Mouse (Mus musculus): ENCODE measurements around the gene Specc1.
"Not testable (repeated sequence)": the region's sequence is repeated elsewhere in the genome, so short reads cannot be mapped to it uniquely, and the experiment has no call there.

Specc1 gene

DNA sequence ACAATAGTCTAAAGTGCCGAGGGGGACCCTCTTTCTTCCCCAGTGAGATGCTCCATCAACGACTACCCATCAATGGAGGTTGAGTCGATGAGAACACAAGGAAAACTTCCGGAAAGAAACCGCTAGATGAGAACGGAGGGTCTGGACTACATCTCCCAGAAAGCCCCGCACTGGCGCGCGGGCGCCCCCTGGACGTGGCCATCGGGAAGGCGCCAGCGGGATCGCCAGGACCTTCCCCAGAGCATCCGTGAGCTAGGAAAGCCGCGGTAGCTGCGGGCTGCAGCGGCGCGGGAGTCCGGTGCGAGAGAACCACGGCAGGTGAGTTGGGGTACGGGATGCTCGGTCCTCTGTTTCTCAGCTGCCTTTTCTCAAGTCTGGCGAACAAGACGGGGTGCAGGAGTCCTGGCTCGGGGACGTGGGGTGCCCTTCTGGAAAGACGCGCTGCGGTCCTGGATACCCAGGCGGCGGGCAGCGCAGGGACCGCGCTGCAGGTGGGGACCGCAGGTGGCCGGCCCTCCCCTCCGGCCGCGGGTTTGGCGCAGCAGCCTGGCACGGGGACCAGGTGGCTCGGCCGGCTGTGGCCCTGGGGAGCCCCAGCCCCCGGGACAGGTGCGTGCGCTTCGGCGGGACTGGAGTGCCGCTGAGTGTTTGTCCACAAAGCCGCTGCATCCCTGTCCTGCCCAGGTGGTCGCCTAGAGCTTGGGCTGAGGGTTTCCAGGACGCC is at the start of gene Specc1:
Gene Specc1, plus strand, starts transcription at position 192 of the 724 bp plus-strand sequence.
- peak; percentile 67 for DNase-seq (ENCODE audit: low spot score)

DNA sequence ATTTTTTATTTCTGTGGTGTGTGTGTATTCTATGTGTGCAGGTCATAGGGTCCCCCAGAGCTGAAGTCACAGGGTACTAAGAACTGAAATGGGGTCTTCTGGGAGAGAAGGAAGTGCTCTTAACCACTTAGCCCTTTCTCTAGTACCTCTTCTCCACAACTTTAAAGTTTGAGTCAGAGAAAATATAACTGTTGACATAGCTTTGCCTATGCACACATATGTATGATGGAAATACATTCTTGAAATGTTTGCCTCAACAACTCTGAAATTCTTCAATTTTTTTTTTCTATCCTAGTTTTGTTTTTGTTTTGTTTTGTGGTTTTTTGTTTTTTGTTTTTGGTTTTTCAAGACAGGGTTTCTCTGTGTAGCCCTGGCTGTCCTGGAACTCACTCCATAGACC is 48.2 kb upstream of the Specc1 start:
- no peak for DNase-seq (ENCODE audit: low spot score)

GRCm38 (mm10) chr11:61919702-61920101 is 36.9 kb upstream of the Specc1 start:
- DNase-seq (ENCODE audit: low spot score): no peak

GRCm38 (mm10) chr11:61923309-61923708 is 33.3 kb upstream of the Specc1 start:
- no peak for DNase-seq (ENCODE audit: low spot score)

GRCm38 (mm10) chr11:61929323-61930097 is 27.1 kb upstream of the Specc1 start:
- peak; percentile 28 for DNase-seq (ENCODE audit: low spot score)

GRCm38 (mm10) chr11:61930098-61930517 is 26.5 kb upstream of the Specc1 start, which contains the start of gene Akap10:
TSS of gene Akap10 (minus strand) at chr11:61930252.
- DNase-seq (ENCODE audit: low spot score): peak; percentile 95

GRCm38 (mm10) chr11:61930640-61931586 is 25.6 kb upstream of the Specc1 start:
- DNase-seq (ENCODE audit: low spot score): no peak

DNA sequence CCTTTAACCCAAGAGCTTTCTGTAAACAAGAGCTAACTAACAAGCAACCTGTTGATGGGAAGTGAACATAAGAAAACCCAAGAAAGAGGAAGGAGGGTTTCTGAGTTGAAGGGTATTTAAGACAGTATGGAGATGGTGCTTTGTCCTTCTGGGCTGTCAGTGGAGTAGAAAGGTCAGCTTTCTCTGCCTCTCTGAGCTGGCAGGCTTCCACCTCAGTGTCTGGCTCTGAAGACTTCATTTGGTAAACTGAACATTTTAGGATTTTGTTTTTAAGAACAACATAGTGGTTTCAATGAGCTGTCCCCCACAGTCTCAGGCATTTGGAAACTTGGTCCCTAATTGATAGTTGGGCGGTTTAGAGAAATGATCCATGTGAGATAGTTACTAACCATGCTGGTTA is 18.8 kb upstream of the Specc1 start:
- peak; percentile 27 for DNase-seq (ENCODE audit: low spot score)

- no peak for DNase-seq (ENCODE audit: low spot score)
These were observed 13.7 kb upstream of the Specc1 start for GRCm38 (mm10) chr11:61942903-61943302.

GRCm38 (mm10) chr11:61944417-61944816 is 12.1 kb upstream of the Specc1 start:
- no peak for DNase-seq (ENCODE audit: low spot score)

DNA sequence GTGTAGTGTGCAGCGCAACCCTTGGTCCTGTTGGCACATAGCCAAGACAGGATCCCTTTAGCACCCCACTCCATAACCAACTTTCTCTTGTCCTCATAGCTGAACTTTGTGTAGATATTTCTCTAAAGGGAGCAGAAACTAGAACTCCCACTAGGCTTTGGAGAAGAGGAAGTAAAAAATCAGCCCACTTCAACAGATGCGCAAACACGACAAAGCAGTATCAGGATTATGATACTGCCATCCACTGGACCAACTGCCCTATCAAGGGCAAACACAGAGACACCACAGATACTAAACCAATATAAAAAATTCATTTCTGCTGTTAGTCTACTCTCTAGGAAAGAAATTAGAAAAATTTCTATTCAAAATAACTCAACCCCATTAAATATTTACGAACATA is 10.0 kb upstream of the Specc1 start:
- DNase-seq (ENCODE audit: low spot score): no peak

GRCm38 (mm10) chr11:61949315-61949714 is 7.2 kb upstream of the Specc1 start:
- DNase-seq (ENCODE audit: low spot score): peak; percentile 73

DNA sequence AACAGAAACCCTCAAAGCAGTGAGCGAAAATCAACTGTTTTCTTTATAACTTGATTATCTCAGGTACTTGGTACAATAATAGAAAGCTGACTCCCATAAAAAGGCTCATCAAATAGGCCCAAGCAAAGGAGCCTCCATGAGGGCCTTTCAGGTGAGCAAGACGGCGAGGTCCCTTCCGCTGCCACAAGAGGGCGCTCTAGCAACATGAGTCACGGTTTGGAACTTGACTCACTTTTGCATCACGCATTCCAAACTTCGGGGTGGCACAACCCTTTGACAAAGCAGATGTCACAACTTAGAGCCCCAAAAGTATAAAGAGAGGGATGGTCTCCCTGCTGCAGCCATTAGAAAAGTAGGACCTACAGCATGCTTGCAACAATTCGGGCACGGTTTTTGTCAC is 5.9 kb upstream of the Specc1 start:
- DNase-seq (ENCODE audit: low spot score): peak; percentile 85

GRCm38 (mm10) chr11:61955136-61955535 is 1.4 kb upstream of the Specc1 start:
- DNase-seq (ENCODE audit: low spot score): no peak

DNA sequence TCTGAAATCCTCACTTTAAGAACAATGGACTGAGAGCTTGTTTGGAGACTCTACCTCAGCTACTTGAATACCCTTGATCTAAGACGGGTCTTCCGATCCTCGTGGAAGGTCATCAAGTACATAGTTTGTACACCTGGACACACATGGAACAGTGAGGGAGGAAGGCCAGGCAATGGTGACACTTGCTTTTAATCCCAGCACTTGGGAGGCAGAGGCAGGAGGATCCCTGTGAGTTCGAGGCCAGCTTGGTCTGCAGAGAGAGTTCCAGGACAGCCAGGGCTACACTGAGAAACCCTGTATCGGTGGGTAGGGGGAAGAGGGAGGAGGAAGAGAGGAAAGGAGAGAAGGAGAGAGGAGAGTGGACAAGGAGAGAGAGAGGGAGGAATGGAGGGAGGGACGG is 612 bp upstream of the Specc1 start:
- no peak for DNase-seq (ENCODE audit: low spot score)

GRCm38 (mm10) chr11:61957296-61957813 is 792 bp downstream of the Specc1 start:
- DNase-seq (ENCODE audit: low spot score): no peak

GRCm38 (mm10) chr11:61958706-61959105 is 2.1 kb downstream of the Specc1 start:
- DNase-seq (ENCODE audit: low spot score): not testable (repeated sequence)

DNA sequence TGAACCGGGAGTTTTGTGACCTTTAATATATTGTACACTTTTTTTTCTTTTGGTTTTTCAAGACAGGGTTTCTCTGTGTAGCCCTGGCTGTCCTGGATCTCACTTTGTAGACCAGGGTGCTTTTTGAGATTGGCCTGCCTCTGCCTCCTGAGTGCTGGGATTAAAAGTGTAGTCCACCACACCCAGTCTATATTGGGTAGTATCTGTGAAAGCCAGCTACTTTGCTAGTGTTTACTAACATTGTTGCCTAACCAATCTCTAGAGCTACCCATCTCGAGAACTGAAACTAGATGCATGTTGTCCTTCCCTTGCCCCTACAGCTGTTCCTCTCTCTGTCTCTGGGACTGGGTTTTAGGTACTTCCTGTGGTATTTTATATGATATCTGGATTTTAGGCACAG is 3.5 kb downstream of the Specc1 start:
- DNase-seq (ENCODE audit: low spot score): no peak

- no peak for DNase-seq (ENCODE audit: low spot score)
These were observed 6.1 kb downstream of the Specc1 start for GRCm38 (mm10) chr11:61962684-61963083.

DNA sequence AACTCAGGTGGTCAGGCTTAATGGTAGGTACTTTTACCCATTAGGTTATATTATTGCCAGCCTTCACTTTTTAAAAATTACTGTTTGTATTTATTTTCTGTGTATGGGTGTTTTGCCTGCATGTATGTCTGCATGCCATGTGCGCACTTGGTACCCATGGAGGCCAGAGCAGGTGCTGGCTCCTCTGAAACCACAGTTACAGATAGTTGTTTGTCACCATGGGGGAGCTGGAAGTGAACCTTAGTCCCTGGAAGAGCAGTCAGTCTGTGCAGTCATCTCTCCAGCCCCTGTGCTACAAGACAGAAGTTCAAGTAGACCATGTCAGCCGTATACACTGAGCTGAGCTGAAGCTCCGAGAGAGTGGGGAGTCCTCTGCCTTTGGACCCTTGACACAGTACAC is 6.6 kb downstream of the Specc1 start:
- DNase-seq (ENCODE audit: low spot score): no peak

- DNase-seq (ENCODE audit: low spot score): no peak
These were observed 8.0 kb downstream of the Specc1 start for GRCm38 (mm10) chr11:61964611-61965010.

DNA sequence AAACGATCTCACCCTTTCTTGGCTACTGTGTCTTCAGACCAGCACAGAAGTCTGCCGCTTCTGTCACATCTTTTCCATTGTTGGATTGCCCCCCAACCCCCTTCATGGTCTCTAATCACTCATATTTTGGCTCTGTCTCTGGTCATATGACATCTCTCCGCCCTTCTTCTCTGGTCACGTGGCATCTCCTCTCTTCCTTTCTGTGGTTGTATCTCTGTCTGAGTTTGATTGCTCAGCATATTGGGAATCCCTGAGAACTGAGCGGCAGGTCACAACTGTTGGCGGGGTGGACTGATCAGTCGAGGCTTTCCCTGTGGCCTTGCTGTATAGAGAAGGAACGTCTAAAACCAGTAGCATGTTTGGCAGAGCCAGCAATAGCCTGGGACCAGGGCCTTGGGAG is 10.5 kb downstream of the Specc1 start:
- DNase-seq (ENCODE audit: low spot score): no peak

Measured in adipocyte (in vitro differentiated cells).